Mouse (Mus musculus) CD4-positive helper T cell, adult 2 months (primary cell): ENCODE measurements around the gene Ndufab1.

Experiments used
- DNase-seq: peaks from one replicate; pipeline ENCODE4 v3.0.0-alpha.2; 2012; ENCODE audit warnings: low read depth, missing footprints, low spot score

The Ndufab1 gene

GRCm38 (mm10) chr7:122067517-122068381, 33.9 kb downstream of the Ndufab1 start:
- no peak for DNase-seq

- peak; percentile 96 for DNase-seq
Measured at GRCm38 (mm10) chr7:122066945-122067516, 34.7 kb downstream of the Ndufab1 start, which contains the start of the genes Ubfd1 and Ears2. TSS of gene Ubfd1 (plus strand) at chr7:122067175. TSS of gene Ears2 (minus strand) at chr7:122067263.

- no peak for DNase-seq
Measured at GRCm38 (mm10) chr7:122066102-122066944, 35.4 kb downstream of the Ndufab1 start.

- DNase-seq: peak; percentile 12
Measured at GRCm38 (mm10) chr7:122065656-122066055, 36.0 kb downstream of the Ndufab1 start.

GRCm38 (mm10) chr7:122056633-122057032, 45.1 kb downstream of the Ndufab1 start:
- DNase-seq: no peak

GRCm38 (mm10) chr7:122050834-122051233, 50.9 kb downstream of the Ndufab1 start:
- no peak for DNase-seq

GRCm38 (mm10) chr7:122048191-122048590, 53.5 kb downstream of the Ndufab1 start:
- DNase-seq: no peak

- DNase-seq: no peak
Measured at GRCm38 (mm10) chr7:122046813-122047212, 54.9 kb downstream of the Ndufab1 start.

GRCm38 (mm10) chr7:122045711-122046110, 56.0 kb downstream of the Ndufab1 start:
- DNase-seq: no peak

- no peak for DNase-seq
Measured at GRCm38 (mm10) chr7:122045181-122045634, 56.5 kb downstream of the Ndufab1 start.

GRCm38 (mm10) chr7:122044106-122044505, 57.6 kb downstream of the Ndufab1 start:
- no peak for DNase-seq
